Mouse (Mus musculus) thymus, adult 2 months (tissue): ENCODE data around the gene Thada. TPM values are rescaled to one million over a fixed set of nuclear protein-coding genes. Genes with fewer than 3 reads are reported as not detected.
A peak's percentile ranks its signal among the peaks of the same experiment; 100 is the strongest.

Experiments used
- DNase-seq: peaks from one replicate; pipeline ENCODE4 v3.0.0; 2021
- H3K27ac ChIP-seq: fragments of 200-500 bp; 2 replicates; pipeline ENCODE4 v1.5.1; 2012; ENCODE audit warnings: low read length, control low read depth; ENCODE audit not compliant: control insufficient read depth, insufficient read depth
- H3K27me3 ChIP-seq: fragments of 200-500 bp; 2 replicates; pipeline ENCODE4 v1.6.1; 2012; ENCODE audit warnings: mild to moderate bottlenecking, low read length, moderate library complexity, mixed read lengths; ENCODE audit not compliant: control insufficient read depth, insufficient read depth
- H3K36me3 ChIP-seq: fragments of 200-500 bp; 2 replicates; pipeline ENCODE4 v1.6.1; 2012; ENCODE audit warnings: mild to moderate bottlenecking, low read length, moderate library complexity; ENCODE audit not compliant: control insufficient read depth, insufficient read depth
- H3K4me1 ChIP-seq: fragments of 200-500 bp; replicated peaks from 2 replicates; pipeline ENCODE4 v1.6.1; 2012; ENCODE audit warnings: low read length; ENCODE audit not compliant: control insufficient read depth, insufficient read depth
- H3K4me3 ChIP-seq: fragments of 200-500 bp; 2 replicates; pipeline ENCODE4 v1.5.1; 2012; ENCODE audit warnings: mild to moderate bottlenecking, low read length, control low read depth, moderate library complexity; ENCODE audit not compliant: control insufficient read depth, insufficient read depth
- CTCF ChIP-seq: fragments of 200-500 bp; IDR thresholded peaks from 2 replicates; pipeline ENCODE4 v1.5.1; 2012; ENCODE audit warnings: mild to moderate bottlenecking, control low read depth, low read length, moderate library complexity, borderline replicate concordance; ENCODE audit not compliant: control insufficient read depth, poor library complexity, insufficient read depth; ENCODE audit errors: extremely low read depth
- POLR2A ChIP-seq: fragments of 200-500 bp; IDR thresholded peaks from 2 replicates; pipeline ENCODE4 v1.6.1; 2012; ENCODE audit warnings: mild to moderate bottlenecking, low read length, control low read depth, moderate library complexity; ENCODE audit not compliant: control insufficient read depth, poor library complexity, insufficient read depth; ENCODE audit errors: extremely low read depth
- WGBS: fragments of 180-500 bp; shearing (Covaris S2); methylation state at CpG from one replicate; pipeline ENCODE4 v1.1.7; 2018; 5-methylcytosine and 5-hydroxymethylcytosine counted together
- polyA plus RNA-seq: library from polyadenylated mRNA; depleted of rRNA; stranded (reverse); fragments of >200 nt; gene quantifications from 2 replicates; pipeline ENCODE4 v1.2.3, GENCODE M21; 2012; rRNA removed

Gene Thada
- polyA plus RNA-seq, 1 experiment = 40.1 TPM

GRCm38 (mm10) chr17:84144762-84145599 is 321.0 kb downstream of the Thada start:
- H3K4me1 ChIP-seq = peaks cover 81% of the 10 kb centered on the region
- TF ChIP-seq POLR2A (no peak), CTCF (no peak)
- peak overlapping the region; percentile 81 for H3K27ac ChIP-seq
- WGBS = 10% methylated on average over 5 of the region's 5 CpGs
- H3K36me3 ChIP-seq = no peaks in the 10 kb centered on the region
- no peaks in the 10 kb centered on the region for H3K27me3 ChIP-seq
- H3K4me3 ChIP-seq = no peak overlapping the region
- DNase-seq = no peak

GRCm38 (mm10) chr17:84144130-84144529 is 321.9 kb downstream of the Thada start:
- Histone ChIP-seq H3K27me3 (no peaks in the 10 kb centered on the region), H3K4me3 (no peak overlapping the region), H3K4me1 (peaks cover 81% of the 10 kb centered on the region), H3K27ac (no peak overlapping the region), H3K36me3 (no peaks in the 10 kb centered on the region)
- WGBS = 94% methylated on average over 3 of the region's 3 CpGs
- TF ChIP-seq CTCF = no peak
- TF ChIP-seq POLR2A = no peak
- no peak for DNase-seq

GRCm38 (mm10) chr17:84143219-84143844 is 322.7 kb downstream of the Thada start:
- Histone ChIP-seq H3K4me1 (peaks cover 73% of the 10 kb centered on the region), H3K27me3 (no peaks in the 10 kb centered on the region), H3K36me3 (no peaks in the 10 kb centered on the region), H3K27ac (no peak overlapping the region), H3K4me3 (no peak overlapping the region)
- 12% methylated on average over 12 of the region's 12 CpGs for WGBS
- no peak for TF ChIP-seq POLR2A
- no peak for TF ChIP-seq CTCF
- DNase-seq = no peak

- TF ChIP-seq CTCF (no peak), POLR2A (no peak)
- Histone ChIP-seq H3K27ac (no peak overlapping the region), H3K4me1 (peaks cover 68% of the 10 kb centered on the region), H3K27me3 (no peaks in the 10 kb centered on the region), H3K36me3 (no peaks in the 10 kb centered on the region), H3K4me3 (no peak overlapping the region)
- DNase-seq = no peak
- WGBS = 50% methylated on average over 6 of the region's 6 CpGs
Measured at GRCm38 (mm10) chr17:84141691-84142090, 324.3 kb downstream of the Thada start.

GRCm38 (mm10) chr17:84140822-84141507 is 325.0 kb downstream of the Thada start:
- DNase-seq = no peak
- peaks cover 66% of the 10 kb centered on the region for H3K4me1 ChIP-seq
- 67% methylated on average over 10 of the region's 10 CpGs for WGBS
- TF ChIP-seq POLR2A (no peak), CTCF (no peak)
- no peaks in the 10 kb centered on the region for H3K27me3 ChIP-seq
- H3K36me3 ChIP-seq = no peaks in the 10 kb centered on the region
- H3K4me3 ChIP-seq = no peak overlapping the region
- peak overlapping the region; percentile 8; the same call in 1 of the 2 replicates for H3K27ac ChIP-seq

Other genes with a start within 250 kb of the Thada start
- gene Plekhh2, start 45.7 kb upstream of the Thada start, polyA plus RNA-seq = 0.59 and 0.66 TPM in 2 replicates
- 0.84 and 1.1 TPM in 2 replicates for gene Dync2li1, start 160.3 kb upstream of the Thada start, polyA plus RNA-seq
- 0.65 and 0.74 TPM in 2 replicates for gene Abcg8, start 210.1 kb upstream of the Thada start, polyA plus RNA-seq
- gene Abcg5, start 216.8 kb upstream of the Thada start, polyA plus RNA-seq = 0.85 and 1.1 TPM in 2 replicates